Mouse (Mus musculus) cortical plate, adult 2 months (tissue): Measurements from ENCODE around the gene Dtnbp1.

ENCODE experiments used
- CTCF ChIP-seq: fragments of 200-500 bp; IDR thresholded peaks from 2 replicates; pipeline ENCODE4 v1.5.1; 2011; ENCODE audit warnings: mild to moderate bottlenecking, control low read depth, low read length; ENCODE audit not compliant: insufficient read depth; ENCODE audit errors: extremely low read depth
- POLR2A ChIP-seq: fragments of 200-500 bp; IDR thresholded peaks from 2 replicates; pipeline ENCODE4 v1.6.1; 2011; ENCODE audit warnings: mild to moderate bottlenecking, low read length, control low read depth; ENCODE audit not compliant: insufficient read depth; ENCODE audit errors: extremely low read depth

DNA sequence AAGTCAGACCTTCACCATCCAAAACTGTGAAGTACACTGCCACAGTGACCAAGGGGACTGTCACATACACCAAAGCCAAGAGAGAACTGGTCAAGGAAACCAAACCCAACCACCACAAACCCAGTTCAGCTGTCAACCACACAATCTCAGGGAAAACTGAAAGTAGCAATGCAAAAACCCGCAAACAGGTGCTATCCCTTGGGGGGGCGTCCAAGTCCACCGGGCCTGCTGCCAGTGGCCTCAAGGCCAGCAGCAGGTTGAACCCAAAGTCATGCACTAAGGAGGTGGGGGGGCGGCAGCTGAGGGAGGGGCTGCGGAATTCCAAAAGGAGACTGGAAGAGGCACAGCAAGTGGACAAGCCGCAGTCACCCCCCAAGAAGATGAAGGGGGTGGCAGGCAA is 99.6 kb downstream of the Dtnbp1 start:
- TF ChIP-seq CTCF (no peak), POLR2A (no peak)
